Mouse (Mus musculus) brain, embryonic 18.5 days (tissue): ENCODE measurements around the gene Cypt14.
"Not testable (repeated sequence)": the region's sequence is repeated elsewhere in the genome, so short reads cannot be mapped to it uniquely, and the experiment has no call there.

Source experiments
- DNase-seq: peaks from one replicate; pipeline ENCODE4 v3.0.0-alpha.2; 2012; ENCODE audit warnings: low read depth, low spot score

Gene Cypt14

GRCm38 (mm10) chrX:39863504-39863903 is at the start of gene Cypt14:
Gene Cypt14 (minus strand): TSS chrX:39863604.
- not testable (repeated sequence) for DNase-seq
